Mouse (Mus musculus): ENCODE measurements around the gene Dlgap1.

GRCm38 (mm10) chr17:70511401-70511800 lies 542.5 kb downstream of the Dlgap1 start:
- TF ChIP-seq CTCF (IDR thresholded peaks at IDR 0.05; ENCODE audit: low read depth) (no peak), EP300 (IDR thresholded peaks at IDR 0.05; ENCODE audit: low read depth) (no peak)
